10 mouse cellular contexts compared by ENCODE assay signal in genomic region chr8:88555669-88556068, GRCm38 (mm10). TPM values are rescaled to one million over a fixed set of nuclear protein-coding genes. Genes with fewer than 3 reads are reported as not detected.
DNase-seq lines count a peak whose midpoint lies in the region; ATAC-seq and TF ChIP-seq lines count a peak whose summit lies in the region.
"Had no signal": no experiment of that assay in that cellular context is flagged by ENCODE, and none has a peak within 500 bp of the region (broad histone marks: within the 10 kb centered on the region; RNA-seq: fewer than 3 reads in every experiment).

No protein-coding gene starts in this region.

- peak; percentile 86 for ATAC-seq in intestine, embryonic 16.5 days
- ATAC-seq in lung, postnatal 0 days: peak; percentile 85
- ATAC-seq in forebrain, embryonic 11.5 days (replicated peaks; ENCODE audit: low FRiP score): no peak
- no peak for ATAC-seq in monocyte, adult 5-6 weeks (replicated peaks; ENCODE audit: insufficient number of reproducible peaks, low FRiP score, low TSS enrichment, poor library complexity, severe bottlenecking)

- peak overlapping the region; percentile 70 for H3K27ac ChIP-seq in intestine, embryonic 16.5 days (ENCODE audit: low read length)
- H3K27ac ChIP-seq in lung, postnatal 0 days (ENCODE audit: low read length): peak overlapping the region; percentile 43
- no peak overlapping the region for H3K27ac ChIP-seq in forebrain, embryonic 11.5 days (ENCODE audit: low read depth, low read length)
- H3K27ac ChIP-seq: midbrain, embryonic 12.5 days had no signal

- peak; percentile 52 to 66 for DNase-seq in cerebellum, postnatal 10 days
- no peak for DNase-seq in cerebellum, postnatal 36 days
- DNase-seq in gastrocnemius, postnatal 25 days: peak; percentile 83
- DNase-seq in lung, postnatal 0 days (ENCODE audit: low spot score): peak; percentile 81
- no peak for DNase-seq in natural killer cell, adult 2 months (ENCODE audit: low spot score in 2 of 2)
- DNase-seq in forebrain, embryonic 11.5 days (ENCODE audit: low spot score): no peak

- H3K9ac ChIP-seq in intestine, embryonic 16.5 days (ENCODE audit: low read depth, low read length): no peak overlapping the region
- H3K9ac ChIP-seq in lung, postnatal 0 days (replicated peaks; ENCODE audit: low read depth): no peak overlapping the region
- H3K9ac ChIP-seq in forebrain, embryonic 11.5 days (ENCODE audit: low read length): no peak overlapping the region
- H3K9ac ChIP-seq: midbrain, embryonic 12.5 days had no signal

- H3K4me2 ChIP-seq in intestine, embryonic 16.5 days (ENCODE audit: low read depth, low read length): no peak overlapping the region
- no peak overlapping the region for H3K4me2 ChIP-seq in lung, postnatal 0 days (replicated peaks; ENCODE audit: low read depth, low read length)
- no peak overlapping the region for H3K4me2 ChIP-seq in forebrain, embryonic 11.5 days (ENCODE audit: low read depth, low read length, severe bottlenecking)
- H3K4me2 ChIP-seq: midbrain, embryonic 12.5 days had no signal

- H3K9me3 ChIP-seq in intestine, embryonic 16.5 days (ENCODE audit: control insufficient read depth, low read length): no peaks in the 10 kb centered on the region
- H3K9me3 ChIP-seq in lung, postnatal 0 days (ENCODE audit: low read length): no peaks in the 10 kb centered on the region
- no peaks in the 10 kb centered on the region for H3K9me3 ChIP-seq in forebrain, embryonic 11.5 days (ENCODE audit: control insufficient read depth, low read length)
- H3K9me3 ChIP-seq: midbrain, embryonic 12.5 days had no signal

- H3K36me3 ChIP-seq in intestine, embryonic 16.5 days (ENCODE audit: control insufficient read depth, insufficient read depth, low read length): no peaks in the 10 kb centered on the region
- peaks cover 8% of the 10 kb centered on the region; the same call in 1 of the 2 replicates for H3K36me3 ChIP-seq in lung, postnatal 0 days (ENCODE audit: insufficient read depth, low read length)
- no peaks in the 10 kb centered on the region for H3K36me3 ChIP-seq in forebrain, embryonic 11.5 days (ENCODE audit: control insufficient read depth, insufficient read depth, low read length)

- 36% methylated on average over 4 of the region's 4 CpGs for WGBS in intestine, embryonic 16.5 days
- WGBS in lung, postnatal 0 days: 30% methylated on average over 4 of the region's 4 CpGs
- 75% methylated on average over 4 of the region's 4 CpGs for WGBS in forebrain, embryonic 11.5 days

- no peak for TF ChIP-seq CTCF in lung, postnatal 0 days (IDR thresholded peaks at IDR 0.05)

- no peak overlapping the region for H3K4me3 ChIP-seq in intestine, embryonic 16.5 days (ENCODE audit: low read length)
- no peak overlapping the region for H3K4me3 ChIP-seq in lung, postnatal 0 days (ENCODE audit: low read depth, low read length)
- no peak overlapping the region for H3K4me3 ChIP-seq in forebrain, embryonic 11.5 days (ENCODE audit: low read depth, low read length)
- H3K4me3 ChIP-seq: midbrain, embryonic 12.5 days had no signal

- no peak for TF ChIP-seq EP300 in lung, postnatal 0 days (IDR thresholded peaks at IDR 0.05)

- H3K4me1 ChIP-seq in intestine, embryonic 16.5 days (ENCODE audit: control insufficient read depth, insufficient read depth, low read length): peaks cover 2% of the 10 kb centered on the region; the same call in 1 of the 2 replicates
- peaks cover 8% of the 10 kb centered on the region for H3K4me1 ChIP-seq in lung, postnatal 0 days (ENCODE audit: insufficient read depth, low read depth, low read length)
- no peaks in the 10 kb centered on the region for H3K4me1 ChIP-seq in forebrain, embryonic 11.5 days (replicated peaks; ENCODE audit: control insufficient read depth, insufficient read depth, low read length)
- H3K4me1 ChIP-seq: midbrain, embryonic 12.5 days had no signal

- H3K27me3 ChIP-seq in intestine, embryonic 16.5 days (replicated peaks; ENCODE audit: control insufficient read depth, insufficient read depth, low read length): no peaks in the 10 kb centered on the region
- no peaks in the 10 kb centered on the region for H3K27me3 ChIP-seq in lung, postnatal 0 days (replicated peaks; ENCODE audit: insufficient read depth, low read length)
- H3K27me3 ChIP-seq in forebrain, embryonic 11.5 days (ENCODE audit: control insufficient read depth, insufficient read depth, low read length): no peaks in the 10 kb centered on the region
- H3K27me3 ChIP-seq: midbrain, embryonic 12.5 days had no signal

RNA-seq across cellular contexts. Expression of gene Nkd1, which starts 34.5 kb away (rescaled TPM):
- total RNA-seq in gastrocnemius, postnatal 25 days (2021): 1 to 10 TPM; 1.5 to 2.5 TPM
- polyA plus RNA-seq in intestine, embryonic 16.5 days (2015; fragmentation: Nextera tagmentation; extraction: Ambion mirVana): 27.8 and 28.4 TPM in 2 replicates
- polyA plus RNA-seq in lung, postnatal 0 days (2015; fragmentation: Nextera tagmentation; extraction: Ambion mirVana): 113 and 123 TPM in 2 replicates
- polyA plus RNA-seq in forebrain, embryonic 11.5 days (2014; fragmentation: Nextera tagmentation; extraction: Ambion mirVana): 63.0 and 71.5 TPM in 2 replicates
- 0.85 to 1.2 TPM in 2 of 3 replicates, not detected in the other for total RNA-seq in monocyte, adult 5-6 weeks (2017)
- polyA plus RNA-seq: C2C12 had no signal

Comparison
In these comparisons a context has a peak if more than half of its experiments do, and no peak if none do; other contexts are left out.
1. DNase-seq: peak in cerebellum, postnatal 10 days (2 of 2), gastrocnemius, postnatal 25 days (single experiment) and lung, postnatal 0 days (single experiment); none in cerebellum, postnatal 36 days (0 of 2), natural killer cell, adult 2 months (0 of 2) and forebrain, embryonic 11.5 days (single experiment).
2. ATAC-seq: peak in intestine, embryonic 16.5 days (single experiment) and lung, postnatal 0 days (single experiment); none in forebrain, embryonic 11.5 days (single experiment) and monocyte, adult 5-6 weeks (single experiment).